Mouse (Mus musculus) kidney, postnatal 14 days (tissue): ENCODE data around the gene Glycam1.
"Not testable (repeated sequence)": the region's sequence is repeated elsewhere in the genome, so short reads cannot be mapped to it uniquely, and the experiment has no call there.

Source experiments
- DNase-seq: peaks from one replicate; pipeline ENCODE4 v3.0.0; 2022; ENCODE audit warnings: mixed read lengths

Glycam1 gene

DNA sequence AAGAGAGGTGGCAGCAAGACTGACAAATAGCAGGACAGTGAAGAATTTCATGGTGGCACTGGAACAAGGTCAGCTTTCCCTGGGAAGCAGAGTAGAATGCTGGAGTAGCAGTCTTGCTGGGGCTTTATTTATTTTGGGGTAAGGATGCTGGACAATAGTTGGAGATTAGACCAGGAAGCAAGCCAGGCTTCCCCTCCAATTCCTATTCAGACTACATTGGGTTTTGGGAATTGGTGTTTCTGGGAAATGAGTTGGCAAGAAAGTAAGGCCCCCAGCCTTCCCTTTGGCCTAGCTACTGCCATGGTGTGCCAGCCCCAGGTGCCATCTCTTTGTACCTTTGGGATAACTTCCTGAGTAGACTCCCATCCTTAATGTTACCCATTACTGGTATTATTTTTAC lies at the start of gene Glycam1:
Glycam1 (minus strand) TSS at position 101 of the 400 bp plus-strand sequence.
- no peak for DNase-seq

GRCm38 (mm10) chr15:103604481-103604880 lies 39.6 kb upstream of the Glycam1 start:
- no peak for DNase-seq

DNA sequence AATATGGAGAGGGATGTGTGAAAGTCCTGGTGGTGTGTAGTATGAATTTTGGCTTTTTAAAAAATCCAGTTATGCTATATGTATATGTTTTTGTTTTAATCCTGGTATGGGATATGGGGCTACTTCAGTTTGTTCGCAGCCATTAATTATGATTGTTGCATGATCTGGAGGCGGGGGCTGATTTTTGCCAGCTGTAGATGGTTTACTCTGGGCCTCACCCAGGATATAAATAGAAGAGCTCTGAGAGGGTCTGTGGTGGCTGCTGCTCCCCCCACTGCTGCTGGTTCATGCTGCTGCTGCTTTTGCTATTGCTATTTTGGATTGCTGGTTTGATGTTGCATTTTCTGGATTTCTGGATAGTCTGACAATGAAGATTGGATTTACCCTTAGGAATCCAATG lies 25.9 kb upstream of the Glycam1 start:
- DNase-seq: no peak

DNA sequence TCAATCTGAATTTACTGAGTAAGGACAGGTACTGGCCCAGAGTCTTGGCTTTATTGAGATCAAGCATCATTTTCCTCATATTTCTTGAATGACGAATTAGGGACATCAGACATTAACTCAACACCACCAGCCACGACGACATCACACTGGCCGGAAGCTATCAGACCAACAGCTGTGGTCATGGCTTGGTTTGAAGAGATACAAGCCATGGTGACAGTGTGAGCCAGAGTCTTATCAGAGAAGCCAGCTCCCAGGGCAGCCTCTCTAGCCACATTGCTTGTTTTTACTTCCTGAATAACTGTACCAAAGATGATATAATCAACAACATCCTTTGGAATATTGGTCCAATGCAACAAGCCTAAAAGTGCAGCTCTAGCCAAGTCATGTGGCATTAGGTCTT lies 22.9 kb upstream of the Glycam1 start:
- DNase-seq: not testable (repeated sequence)

GRCm38 (mm10) chr15:103585876-103586275 lies 21.0 kb upstream of the Glycam1 start:
- no peak for DNase-seq

- DNase-seq: peak; percentile 64
These were observed 12.7 kb downstream of the Glycam1 start for GRCm38 (mm10) chr15:103552096-103552690.

- no peak for DNase-seq
These were observed 13.8 kb downstream of the Glycam1 start for GRCm38 (mm10) chr15:103551053-103551452.

- DNase-seq: no peak
These were observed 15.4 kb downstream of the Glycam1 start for GRCm38 (mm10) chr15:103549475-103549874.

- no peak for DNase-seq
These were observed 16.9 kb downstream of the Glycam1 start for GRCm38 (mm10) chr15:103547983-103548382.

DNA sequence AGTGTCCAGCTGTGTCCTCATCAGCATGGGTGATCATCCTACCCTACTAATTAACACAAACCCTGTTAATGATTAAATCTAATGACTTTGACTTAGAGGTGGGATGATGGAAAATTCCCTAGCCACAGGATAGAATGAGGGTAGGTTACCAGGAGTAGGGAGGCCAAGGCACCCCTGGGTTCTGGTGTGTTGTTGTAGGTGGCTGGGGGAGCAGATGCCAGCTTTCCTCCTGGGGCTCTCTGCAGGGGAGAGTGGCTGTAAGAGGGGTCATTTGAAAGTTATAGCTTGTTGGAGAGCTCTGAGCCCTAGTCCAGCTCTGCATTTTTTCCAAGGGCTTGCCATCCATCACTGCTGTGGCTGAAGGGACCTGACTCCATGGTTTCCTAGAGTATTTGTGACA lies 22.4 kb downstream of the Glycam1 start:
- peak; percentile 70 for DNase-seq

GRCm38 (mm10) chr15:103540646-103541045 lies 24.2 kb downstream of the Glycam1 start:
- no peak for DNase-seq

DNA sequence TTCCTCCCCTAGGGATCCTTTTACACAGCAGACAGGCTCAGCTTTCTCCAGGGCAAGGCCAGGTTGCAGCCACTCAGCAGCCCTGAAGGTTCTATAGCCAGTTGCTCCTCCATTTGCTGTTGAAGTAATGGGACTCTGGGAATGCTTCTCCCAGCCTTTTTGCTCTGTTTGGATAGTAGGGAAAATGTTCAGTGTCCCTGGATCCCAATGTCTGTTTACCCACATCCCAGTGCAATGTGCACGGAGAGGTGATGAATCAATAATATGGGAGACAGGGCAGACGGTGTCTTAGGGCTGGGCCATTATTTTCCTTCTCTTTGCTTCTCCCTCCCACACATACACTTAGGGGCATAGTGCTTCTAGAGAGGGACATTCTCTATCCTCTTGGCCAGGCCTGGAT lies 25.6 kb downstream of the Glycam1 start:
- no peak for DNase-seq

DNA sequence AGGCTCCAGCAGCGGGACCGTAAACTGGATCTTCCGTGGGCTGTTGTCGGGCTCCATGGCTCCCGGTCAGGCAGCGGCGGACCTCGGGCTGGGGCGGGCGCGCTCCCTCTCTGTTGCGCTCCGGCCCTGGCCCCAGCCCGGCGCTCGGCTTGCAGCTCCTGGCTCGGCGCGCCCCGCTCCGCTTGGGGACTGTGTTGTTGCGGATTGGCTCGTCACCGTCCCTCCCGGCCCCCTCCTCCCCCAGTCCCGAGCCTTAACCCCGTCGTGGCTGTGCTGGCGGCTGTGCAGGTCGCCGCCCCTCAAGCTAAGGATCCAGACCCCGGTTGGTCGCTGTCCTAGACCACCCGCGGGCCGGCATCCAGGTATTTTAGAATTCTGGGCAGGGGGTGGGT lies 27.1 kb downstream of the Glycam1 start, which contains the start of gene Ppp1r1a:
Ppp1r1a (minus strand) TSS at position 182 of the 392 bp plus-strand sequence.
- peak; percentile 76 for DNase-seq

DNA sequence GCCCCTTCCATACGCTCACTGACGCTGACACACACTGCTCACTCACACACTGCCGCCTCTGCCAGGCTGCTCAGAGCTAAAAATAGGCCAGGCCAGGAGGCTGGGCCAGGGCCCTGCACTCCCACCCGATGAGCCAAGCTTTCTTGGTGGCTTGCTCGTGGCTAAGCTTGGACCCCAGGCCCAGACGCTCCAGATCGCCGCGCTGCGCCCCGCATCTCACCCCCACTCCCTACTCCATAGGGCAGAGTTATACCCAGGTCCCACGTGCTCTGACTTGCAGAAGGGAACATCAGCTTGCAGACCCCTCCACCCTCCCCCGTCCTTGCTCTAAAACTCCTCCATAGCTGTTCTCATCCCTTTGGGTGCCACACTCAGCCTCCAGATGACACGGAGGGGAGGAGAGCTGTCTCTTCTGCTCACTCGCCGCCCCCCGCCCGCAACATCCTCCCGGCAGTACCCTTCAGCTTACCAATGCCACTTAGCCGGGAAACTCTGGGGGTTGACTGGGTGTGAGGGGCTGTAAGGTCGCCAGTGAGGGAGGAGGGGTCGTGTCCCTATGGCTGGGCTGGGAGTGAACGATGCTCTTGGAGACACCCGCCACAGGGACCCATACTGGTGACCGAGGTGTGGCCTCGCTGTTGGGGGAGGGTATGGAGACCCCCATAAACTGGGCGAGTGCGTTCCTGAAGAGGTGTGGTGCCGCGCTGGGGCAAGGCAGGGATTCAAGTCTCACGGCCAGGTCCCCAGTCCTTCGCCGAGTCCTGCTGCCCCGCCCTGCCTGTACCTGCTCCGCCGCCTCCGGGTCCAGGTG lies 27.7 kb downstream of the Glycam1 start:
- no peak for DNase-seq

GRCm38 (mm10) chr15:103536456-103536855 lies 28.4 kb downstream of the Glycam1 start:
- no peak for DNase-seq

DNA sequence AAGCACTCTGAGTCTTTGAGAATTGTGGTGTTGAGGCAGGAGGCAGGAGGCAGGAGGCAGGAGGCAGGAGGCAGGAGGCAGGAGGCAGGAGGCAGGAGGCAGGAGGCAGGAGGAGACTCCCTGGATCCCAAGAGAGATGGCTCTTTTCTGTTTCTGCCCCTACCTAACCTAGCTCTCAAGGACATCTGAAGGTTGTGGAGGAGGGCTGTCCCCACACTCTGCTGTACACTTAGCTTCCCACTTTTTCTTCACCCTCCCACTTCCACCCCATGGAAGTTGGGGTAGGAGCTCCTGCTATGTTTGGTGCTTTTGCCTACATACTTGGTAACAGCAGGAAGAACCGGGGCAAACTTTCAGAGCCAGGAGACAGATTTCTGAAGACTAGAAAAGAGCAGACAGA lies 29.1 kb downstream of the Glycam1 start:
- DNase-seq: no peak

GRCm38 (mm10) chr15:103535030-103535429 lies 29.9 kb downstream of the Glycam1 start:
- no peak for DNase-seq

- no peak for DNase-seq
These were observed 30.7 kb downstream of the Glycam1 start for GRCm38 (mm10) chr15:103534054-103534620.

GRCm38 (mm10) chr15:103530372-103530771 lies 34.5 kb downstream of the Glycam1 start:
- peak; percentile 64 for DNase-seq

- DNase-seq: no peak
These were observed 41.7 kb downstream of the Glycam1 start for GRCm38 (mm10) chr15:103523156-103523555.

- DNase-seq: peak; percentile 14
These were observed 42.3 kb downstream of the Glycam1 start for GRCm38 (mm10) chr15:103522458-103523099.

- no peak for DNase-seq
These were observed 45.2 kb downstream of the Glycam1 start for GRCm38 (mm10) chr15:103519386-103520378.
